Mouse (Mus musculus) thymus, postnatal 4 days (tissue): Measurements from ENCODE around the gene Pkd2l1.

ENCODE experiments used
- DNase-seq: peaks from one replicate; pipeline ENCODE4 v3.0.0; 2021

The Pkd2l1 gene

DNA sequence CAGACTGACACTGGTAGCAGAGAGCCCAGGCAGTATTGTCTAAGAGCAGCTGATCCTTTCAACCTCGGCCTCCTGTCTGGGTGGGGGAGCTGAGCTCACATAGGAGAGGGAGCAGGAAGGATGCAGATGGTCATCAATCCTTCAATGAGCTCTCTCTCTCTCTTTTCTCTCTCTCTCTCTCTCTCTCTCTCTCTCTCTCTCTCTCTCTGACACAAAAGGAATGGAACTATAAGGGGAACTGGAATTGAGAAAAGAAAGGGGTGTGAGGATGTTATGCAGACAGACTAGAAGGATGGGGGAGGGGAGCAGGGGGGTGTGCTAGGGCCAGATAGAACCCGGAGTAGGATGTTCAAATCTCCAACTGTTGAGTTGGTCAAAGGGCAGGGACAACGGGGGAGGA is at the start of gene Pkd2l1:
Gene Pkd2l1, minus strand, starts transcription at position 101 of the 400 bp plus-strand sequence.
- no peak for DNase-seq

DNA sequence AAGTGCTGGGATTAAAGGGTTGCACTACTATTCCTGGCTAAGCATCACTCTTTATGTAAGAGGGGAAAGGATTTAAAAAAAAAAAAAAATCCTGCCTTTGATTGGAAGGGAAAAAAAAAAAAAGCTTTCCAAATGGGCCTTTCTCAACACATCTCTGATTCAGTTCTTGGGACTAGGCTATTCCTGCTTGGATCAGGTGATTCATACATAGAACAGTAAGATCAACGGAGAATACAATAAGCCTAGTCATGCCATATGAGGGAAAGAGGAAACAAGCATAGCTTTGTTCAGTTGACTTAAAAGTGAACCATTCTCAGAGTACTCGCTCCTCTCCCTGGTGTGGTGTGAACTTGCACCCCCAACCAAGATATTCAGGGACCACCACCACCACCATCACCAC is 46.7 kb upstream of the Pkd2l1 start:
- no peak for DNase-seq

GRCm38 (mm10) chr19:44237471-44238006 is 45.3 kb upstream of the Pkd2l1 start:
- no peak for DNase-seq

- no peak for DNase-seq
Observed at GRCm38 (mm10) chr19:44231608-44232151, 39.4 kb upstream of the Pkd2l1 start.

DNA sequence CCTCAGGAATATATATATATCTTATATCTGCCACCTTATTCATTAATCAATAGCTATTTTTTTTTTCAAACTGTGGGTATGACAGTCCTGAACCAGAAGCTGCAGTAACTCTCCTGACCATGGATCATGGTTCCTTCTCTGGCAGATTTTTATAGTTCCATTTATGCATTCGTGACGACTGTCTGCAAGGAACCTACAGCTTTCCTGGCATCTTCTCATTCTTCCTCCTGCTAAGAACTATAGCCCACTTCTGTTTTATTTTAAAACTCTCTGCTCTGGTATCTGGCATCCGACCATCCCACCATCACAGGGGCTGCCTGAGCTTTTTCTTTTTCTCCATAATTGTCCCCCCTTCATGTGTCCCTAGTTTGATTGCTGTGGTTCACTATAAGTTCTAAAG is 38.0 kb upstream of the Pkd2l1 start:
- no peak for DNase-seq

GRCm38 (mm10) chr19:44229776-44230175 is 37.5 kb upstream of the Pkd2l1 start:
- DNase-seq, result no peak

DNA sequence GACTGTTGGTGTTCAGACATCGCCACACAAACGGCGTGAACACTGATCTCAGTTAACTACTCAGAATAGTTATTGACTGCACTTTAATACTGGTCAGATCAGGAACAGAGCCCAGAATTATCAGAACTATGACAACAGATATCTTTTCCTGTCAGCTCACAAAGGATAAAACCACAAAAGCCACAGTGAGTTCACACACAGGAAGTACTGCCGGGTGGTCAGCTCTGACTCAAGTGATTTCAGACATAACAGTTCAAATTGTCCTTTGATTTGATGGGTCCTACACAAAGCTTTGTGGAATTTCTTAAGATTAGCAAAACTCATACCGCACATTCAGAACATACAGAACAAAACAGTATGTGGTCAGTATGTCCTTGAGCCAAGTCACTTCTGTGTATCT is 33.5 kb upstream of the Pkd2l1 start:
- DNase-seq, result no peak

GRCm38 (mm10) chr19:44217958-44218525 is 25.8 kb upstream of the Pkd2l1 start:
- DNase-seq, result no peak

- peak; percentile 22 for DNase-seq
Observed at GRCm38 (mm10) chr19:44215255-44215654, 23.0 kb upstream of the Pkd2l1 start.

GRCm38 (mm10) chr19:44207079-44207478 is 14.8 kb upstream of the Pkd2l1 start:
- DNase-seq, result peak; percentile 41

GRCm38 (mm10) chr19:44203015-44203564 is 10.8 kb upstream of the Pkd2l1 start, which contains the start of gene Scd3:
Gene Scd3 (plus strand): TSS chr19:44203269.
- no peak for DNase-seq

- DNase-seq, result peak; percentile 63
Observed at GRCm38 (mm10) chr19:44198964-44199363, 6.7 kb upstream of the Pkd2l1 start.

GRCm38 (mm10) chr19:44198494-44198893 is 6.3 kb upstream of the Pkd2l1 start:
- DNase-seq, result no peak

GRCm38 (mm10) chr19:44197053-44197852 is 5.0 kb upstream of the Pkd2l1 start:
- no peak for DNase-seq

DNA sequence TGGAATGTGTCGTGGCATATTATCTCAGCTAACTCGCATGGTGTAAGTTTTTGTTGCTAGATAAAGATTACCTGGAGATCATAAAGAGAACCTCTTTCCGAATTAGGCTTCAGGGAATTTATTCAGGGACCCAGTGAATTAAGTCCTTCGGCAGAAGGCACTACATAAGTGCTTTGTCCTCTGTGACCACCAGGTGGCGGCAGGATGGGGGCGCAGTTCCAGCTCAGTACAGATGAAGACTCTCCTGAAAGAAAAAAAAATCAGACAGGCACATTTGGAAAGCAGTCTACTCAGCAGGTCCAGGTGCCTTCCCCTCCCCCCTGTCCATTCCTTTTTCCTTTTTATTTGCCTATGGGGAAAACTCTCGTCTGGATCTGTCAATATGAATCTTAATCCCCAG is 2.9 kb upstream of the Pkd2l1 start:
- peak; percentile 86 for DNase-seq

DNA sequence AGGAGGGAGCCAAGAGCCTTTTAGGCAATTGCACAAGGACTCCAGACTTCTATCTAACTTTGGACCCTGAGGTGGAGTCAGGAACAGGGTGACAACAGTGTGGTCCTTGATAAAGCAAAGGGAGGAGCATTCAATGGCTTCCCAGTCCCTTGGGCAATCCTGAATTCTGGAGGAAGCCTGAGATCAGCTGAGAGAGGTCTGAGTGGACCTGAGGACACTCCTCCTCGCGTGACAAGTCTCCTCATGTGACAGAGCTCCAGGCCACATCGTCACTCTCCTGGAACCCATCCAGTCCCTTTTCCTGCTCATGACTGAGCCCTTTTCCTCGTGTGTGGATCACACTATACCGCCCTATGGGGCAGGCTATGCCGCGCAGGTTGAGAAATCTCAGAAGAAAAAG is 1.7 kb upstream of the Pkd2l1 start:
- DNase-seq, result no peak

DNA sequence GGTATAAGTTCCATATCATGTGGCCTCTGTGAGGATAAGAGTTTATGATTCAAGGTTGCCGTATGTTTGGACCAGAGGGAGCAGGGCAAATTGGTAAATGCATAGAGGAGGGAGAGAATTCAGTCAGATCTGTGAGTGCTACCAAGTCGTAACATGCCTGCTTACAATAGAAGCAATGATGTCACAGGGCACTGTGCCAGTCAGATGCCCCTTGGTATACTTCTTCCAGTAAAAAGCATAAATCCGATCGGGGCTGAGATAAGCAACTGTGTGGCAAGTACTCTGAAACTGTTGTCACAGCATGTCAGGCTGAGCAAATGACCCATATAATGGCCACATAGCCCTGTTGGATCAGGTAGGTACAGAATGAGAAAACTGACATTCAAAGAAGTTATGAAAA is 3.2 kb downstream of the Pkd2l1 start:
- no peak for DNase-seq

DNA sequence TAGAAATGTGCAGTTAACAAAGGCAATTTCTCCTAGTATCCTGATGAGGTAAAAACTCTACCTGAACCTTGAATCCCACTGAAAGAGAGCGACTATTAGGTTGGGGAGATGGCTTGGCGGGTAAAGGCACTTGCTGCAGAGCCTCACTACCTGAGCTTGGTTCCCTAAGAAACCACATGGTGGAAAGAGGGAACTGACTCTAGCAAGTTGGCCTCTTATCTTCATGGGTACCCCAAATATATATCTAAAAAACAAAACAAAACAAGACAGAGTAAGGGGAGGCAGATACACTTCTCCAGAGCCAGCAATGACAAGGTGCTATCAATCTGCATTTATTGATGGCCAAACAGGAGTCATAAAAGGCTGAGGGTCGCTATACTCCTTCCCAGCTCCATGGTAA is 8.3 kb downstream of the Pkd2l1 start:
- DNase-seq, result no peak

DNA sequence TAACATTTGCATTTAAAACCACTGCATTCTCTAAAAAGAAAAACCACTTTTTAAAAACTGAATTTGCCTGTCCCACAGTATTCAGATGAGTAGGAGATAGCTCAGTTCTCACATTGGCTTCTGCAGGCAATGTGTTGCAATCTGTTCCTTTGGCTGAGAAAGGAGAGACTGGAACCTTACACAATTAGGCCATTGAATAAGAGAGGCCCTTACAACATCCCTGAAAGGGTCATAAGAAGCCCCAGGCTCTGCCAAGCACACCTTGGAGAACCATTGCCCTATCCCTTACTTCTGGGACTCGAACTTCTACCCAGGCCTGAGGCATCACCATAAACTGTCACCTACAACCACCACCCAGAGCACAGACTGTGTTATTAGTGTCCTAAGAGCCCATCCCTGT is 11.7 kb downstream of the Pkd2l1 start:
- DNase-seq, result no peak

DNA sequence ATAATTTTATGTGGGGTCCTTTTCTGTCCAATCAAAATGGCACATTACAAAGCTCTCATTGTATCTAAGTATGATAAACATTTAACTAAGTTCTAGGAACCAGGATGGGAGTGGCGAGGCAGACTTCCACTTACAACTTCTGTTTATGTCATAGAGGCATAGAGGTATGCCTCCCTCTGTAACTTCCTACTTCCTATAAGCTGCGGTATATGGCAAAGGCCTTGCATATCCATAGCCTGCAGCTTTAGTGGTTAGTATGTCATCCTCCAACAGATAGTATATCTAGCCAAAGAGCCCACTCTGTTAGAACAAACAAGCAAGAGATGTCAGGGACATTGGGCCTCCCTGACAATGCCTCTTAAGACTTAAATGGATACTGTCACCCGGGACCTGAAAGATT is 15.5 kb downstream of the Pkd2l1 start:
- no peak for DNase-seq

GRCm38 (mm10) chr19:44174835-44175234 is 17.4 kb downstream of the Pkd2l1 start:
- no peak for DNase-seq

GRCm38 (mm10) chr19:44161515-44161914 is 30.7 kb downstream of the Pkd2l1 start:
- DNase-seq, result no peak

DNA sequence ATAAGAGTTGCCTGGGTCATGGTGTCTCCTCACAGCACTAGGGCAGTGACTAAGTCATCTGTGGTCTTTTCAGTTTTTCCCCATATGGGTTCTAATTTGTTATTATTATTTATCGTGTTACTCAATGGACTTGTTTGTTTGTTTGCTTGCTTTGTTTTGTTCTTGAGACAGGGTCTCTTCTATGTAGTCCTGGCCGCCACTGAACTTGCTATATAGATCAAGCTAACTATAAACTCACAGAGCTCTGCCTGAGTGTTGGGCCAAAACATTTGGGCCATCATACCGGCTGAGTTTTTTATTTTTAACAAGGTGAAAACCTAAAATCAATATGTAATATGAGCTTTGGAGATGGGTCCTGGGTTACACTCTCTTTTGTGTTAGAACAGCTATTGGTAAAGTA is 32.9 kb downstream of the Pkd2l1 start:
- no peak for DNase-seq

- DNase-seq, result no peak
Observed at GRCm38 (mm10) chr19:44157005-44157404, 35.2 kb downstream of the Pkd2l1 start.
